Mouse (Mus musculus) kidney, adult 2 months (tissue): ENCODE data around the gene Traf7.

Source experiments
- CTCF ChIP-seq: fragments of 200-500 bp; conservative IDR thresholded peaks from 2 replicates; pipeline ENCODE4 v1.5.1; 2011; ENCODE audit warnings: low read depth, mild to moderate bottlenecking, control low read depth, low read length, moderate library complexity, mixed read lengths; ENCODE audit not compliant: insufficient read depth, insufficient read length
- POLR2A ChIP-seq: fragments of 200-500 bp; IDR thresholded peaks from one replicate; pipeline ENCODE4 v1.6.1; 2011; ENCODE audit warnings: low read depth, low read length, control low read depth

DNA sequence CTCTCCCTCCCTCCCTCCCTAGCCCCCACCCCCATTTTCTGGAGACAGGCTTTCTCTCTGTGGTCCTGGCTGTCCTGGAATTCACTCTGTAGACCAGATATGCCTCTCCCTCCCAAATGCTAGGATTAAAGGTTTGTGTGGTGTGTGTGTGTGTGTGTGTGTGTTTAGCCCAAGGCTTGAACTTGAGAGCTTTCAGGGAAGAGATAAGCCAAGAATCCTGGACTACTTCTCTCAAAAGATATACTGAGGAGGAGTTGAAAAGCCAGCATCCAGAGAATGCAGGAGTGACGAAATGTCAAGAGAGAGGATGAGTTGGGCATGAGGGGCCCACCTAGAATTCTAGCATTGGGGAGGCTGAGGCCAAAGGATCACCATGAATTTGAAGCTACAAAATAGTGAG is 64.8 kb downstream of the Traf7 start:
- TF ChIP-seq CTCF (no peak), POLR2A (no peak)
